Mouse (Mus musculus): ENCODE measurements at regions not wholly inside any gene's neighbourhood (a gene's known extent, or its start where the extent isn't known, plus 50 kb on each side); places are given as distances from the start of the nearest gene placed in this dataset.

GRCm38 (mm10) chr14:61971100-61972088, 321.0 kb upstream of the Rnaseh2b start:
- no peaks in the 10 kb centered on the region for H3K36me3 ChIP-seq (ENCODE audit: control insufficient read depth, insufficient read depth, low read length, poor library complexity, severe bottlenecking)
- H3K4me1 ChIP-seq (ENCODE audit: control insufficient read depth in 2 of 2, insufficient read depth in 2 of 2, low read length in 2 of 2, poor library complexity in 1 of 2) = no peaks in the 10 kb centered on the region
- H3K27ac ChIP-seq (ENCODE audit: insufficient read depth, low read depth, low read length, poor library complexity, severe bottlenecking) = no peak overlapping the region
- no peak overlapping the region for H3K9ac ChIP-seq (ENCODE audit: insufficient read depth, low read depth, low read length, poor library complexity, severe bottlenecking)
- no peak overlapping the region for H3K4me3 ChIP-seq (ENCODE audit: insufficient read depth in 1 of 2, low read depth in 1 of 2, low read length in 2 of 2, poor library complexity in 1 of 2, severe bottlenecking in 1 of 2)
- no peaks in the 10 kb centered on the region for H3K9me3 ChIP-seq (ENCODE audit: control insufficient read depth, insufficient read depth, low read depth, low read length)
- in situ Hi-C loops (cut with MboI; ENCODE audit: low sequenced_read_pairs in 2 of 2, unreplicated experiment in 2 of 2) = no loop called here
- DNase-seq (ENCODE audit: low read depth, low spot score) = no peak
- TF ChIP-seq CHD2 (IDR thresholded peaks at IDR 0.05; ENCODE audit: low read depth, low read length) (no peak), MAFK (IDR thresholded peaks at IDR 0.05; ENCODE audit: insufficient read depth, low read depth, low read length) (no peak)

DNA sequence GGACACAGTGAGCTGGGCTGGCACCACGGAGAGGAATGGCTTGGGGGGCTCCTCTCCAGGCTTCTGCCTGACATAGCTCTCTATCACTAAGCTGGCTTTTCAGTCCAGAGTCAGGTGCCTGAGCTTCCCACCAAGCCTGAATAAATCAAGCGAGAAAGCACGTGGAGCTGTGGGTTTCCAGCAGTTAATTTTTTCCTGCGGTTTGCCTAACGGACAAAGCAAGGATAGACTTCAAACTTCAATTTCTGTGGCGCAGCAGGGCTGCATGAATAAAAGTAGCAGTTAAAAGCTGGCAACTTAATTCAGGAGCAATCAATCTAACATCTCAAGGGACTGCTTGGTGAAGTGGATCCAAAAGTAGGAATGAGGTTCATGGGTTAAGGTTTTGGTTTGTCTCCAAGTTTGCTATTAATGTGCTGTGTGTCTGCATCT, 317.1 kb upstream of the Rnaseh2b start:
- no peak overlapping the region for H3K4me3 ChIP-seq (ENCODE audit: insufficient read depth in 1 of 2, low read depth in 1 of 2, low read length in 2 of 2, poor library complexity in 1 of 2, severe bottlenecking in 1 of 2)
- no peak overlapping the region for H3K9ac ChIP-seq (ENCODE audit: insufficient read depth, low read depth, low read length, poor library complexity, severe bottlenecking)
- H3K27ac ChIP-seq (ENCODE audit: insufficient read depth, low read depth, low read length, poor library complexity, severe bottlenecking) = no peak overlapping the region
- in situ Hi-C loops (cut with MboI; ENCODE audit: low sequenced_read_pairs in 2 of 2, unreplicated experiment in 2 of 2) = no loop called here
- no peak for DNase-seq (ENCODE audit: low read depth, low spot score)
- no peaks in the 10 kb centered on the region for H3K9me3 ChIP-seq (ENCODE audit: control insufficient read depth, insufficient read depth, low read depth, low read length)
- no peaks in the 10 kb centered on the region for H3K4me1 ChIP-seq (ENCODE audit: control insufficient read depth in 2 of 2, insufficient read depth in 2 of 2, low read length in 2 of 2, poor library complexity in 1 of 2)
- no peaks in the 10 kb centered on the region for H3K36me3 ChIP-seq (ENCODE audit: control insufficient read depth, insufficient read depth, low read length, poor library complexity, severe bottlenecking)
- TF ChIP-seq CHD2 (IDR thresholded peaks at IDR 0.05; ENCODE audit: low read depth, low read length) = no peak
- TF ChIP-seq HCFC1 (IDR thresholded peaks at IDR 0.05; ENCODE audit: borderline replicate concordance, insufficient read depth, low read length) = no peak
- no peak for TF ChIP-seq MAFK (IDR thresholded peaks at IDR 0.05; ENCODE audit: insufficient read depth, low read depth, low read length)
- no peak for TF ChIP-seq ZC3H11A (IDR thresholded peaks at IDR 0.05; ENCODE audit: borderline replicate concordance, low read depth, low read length)
- no peak for TF ChIP-seq ZNF384 (IDR thresholded peaks at IDR 0.05; ENCODE audit: low read depth, low read length)

GRCm38 (mm10) chr14:61980581-61980980, 311.8 kb upstream of the Rnaseh2b start:
- H3K9ac ChIP-seq (ENCODE audit: insufficient read depth, low read depth, low read length, poor library complexity, severe bottlenecking) = no peak overlapping the region
- TF ChIP-seq ZC3H11A (IDR thresholded peaks at IDR 0.05; ENCODE audit: borderline replicate concordance, low read depth, low read length) (no peak), ZNF384 (IDR thresholded peaks at IDR 0.05; ENCODE audit: low read depth, low read length) (no peak), CHD2 (IDR thresholded peaks at IDR 0.05; ENCODE audit: low read depth, low read length) (no peak), HCFC1 (IDR thresholded peaks at IDR 0.05; ENCODE audit: borderline replicate concordance, insufficient read depth, low read length) (no peak), MAFK (IDR thresholded peaks at IDR 0.05; ENCODE audit: insufficient read depth, low read depth, low read length) (no peak)

GRCm38 (mm10) chr14:61985575-61985974, 306.8 kb upstream of the Rnaseh2b start:
- TF ChIP-seq ZNF384 (IDR thresholded peaks at IDR 0.05; ENCODE audit: low read depth, low read length) (no peak), ZC3H11A (IDR thresholded peaks at IDR 0.05; ENCODE audit: borderline replicate concordance, low read depth, low read length) (no peak), CHD2 (IDR thresholded peaks at IDR 0.05; ENCODE audit: low read depth, low read length) (no peak), HCFC1 (IDR thresholded peaks at IDR 0.05; ENCODE audit: borderline replicate concordance, insufficient read depth, low read length) (no peak), MAFK (IDR thresholded peaks at IDR 0.05; ENCODE audit: insufficient read depth, low read depth, low read length) (no peak)
- no peak overlapping the region for H3K4me3 ChIP-seq (ENCODE audit: insufficient read depth in 1 of 2, low read depth in 1 of 2, low read length in 2 of 2, poor library complexity in 1 of 2, severe bottlenecking in 1 of 2)
- no peaks in the 10 kb centered on the region for H3K9me3 ChIP-seq (ENCODE audit: control insufficient read depth, insufficient read depth, low read depth, low read length)
- no peaks in the 10 kb centered on the region for H3K36me3 ChIP-seq (ENCODE audit: control insufficient read depth, insufficient read depth, low read length, poor library complexity, severe bottlenecking)
- no peak for DNase-seq (ENCODE audit: low read depth, low spot score)
- H3K27ac ChIP-seq (ENCODE audit: insufficient read depth, low read depth, low read length, poor library complexity, severe bottlenecking) = no peak overlapping the region
- in situ Hi-C loops (cut with MboI; ENCODE audit: low sequenced_read_pairs in 2 of 2, unreplicated experiment in 2 of 2) = no loop called here
- H3K9ac ChIP-seq (ENCODE audit: insufficient read depth, low read depth, low read length, poor library complexity, severe bottlenecking) = no peak overlapping the region
- H3K4me1 ChIP-seq (ENCODE audit: control insufficient read depth in 2 of 2, insufficient read depth in 2 of 2, low read length in 2 of 2, poor library complexity in 1 of 2) = no peaks in the 10 kb centered on the region

More at GRCm38 (mm10) chr14:61980581-61980980, 311.8 kb upstream of the Rnaseh2b start:
- Histone ChIP-seq H3K27ac (ENCODE audit: insufficient read depth, low read depth, low read length, poor library complexity, severe bottlenecking) (no peak overlapping the region), H3K36me3 (ENCODE audit: control insufficient read depth, insufficient read depth, low read length, poor library complexity, severe bottlenecking) (no peaks in the 10 kb centered on the region), H3K9me3 (ENCODE audit: control insufficient read depth, insufficient read depth, low read depth, low read length) (no peaks in the 10 kb centered on the region), H3K4me1 (ENCODE audit: control insufficient read depth in 2 of 2, insufficient read depth in 2 of 2, low read length in 2 of 2, poor library complexity in 1 of 2) (no peaks in the 10 kb centered on the region), H3K4me3 (ENCODE audit: insufficient read depth in 1 of 2, low read depth in 1 of 2, low read length in 2 of 2, poor library complexity in 1 of 2, severe bottlenecking in 1 of 2) (no peak overlapping the region)
- DNase-seq (ENCODE audit: low read depth, low spot score) = no peak
- in situ Hi-C loops (cut with MboI; ENCODE audit: low sequenced_read_pairs in 2 of 2, unreplicated experiment in 2 of 2) = no loop called here

Data from ES-E14 (cell line).